Mouse (Mus musculus) gastrocnemius, adult 2 months (tissue): ENCODE results near the gene Atf6. TPM values are rescaled to one million over a fixed set of nuclear protein-coding genes. Genes with fewer than 3 reads are reported as not detected.

Source experiments
- DNase-seq: peaks from one replicate; pipeline ENCODE4 v3.0.0; 2022
- H3K27ac ChIP-seq: fragments of 200-600 bp; 2 replicates; pipeline ENCODE4 v1.8.1; 2022; ENCODE audit warnings: mild to moderate bottlenecking
- H3K4me3 ChIP-seq: fragments of 200-600 bp; 2 replicates; pipeline ENCODE4 v1.8.1; 2022; ENCODE audit warnings: mild to moderate bottlenecking, moderate library complexity
- CTCF ChIP-seq: fragments of 200-600 bp; IDR thresholded peaks from 2 replicates; pipeline ENCODE4 v1.8.1; 2022; ENCODE audit warnings: antibody characterized with exemption, mild to moderate bottlenecking, moderate library complexity
- intact Hi-C: fragments of 180-260 bp; cut with DNase I; formaldehyde crosslinking; loops from one replicate; pipeline ENCODE4 v1.15.1; 2025
- total RNA-seq, 2 experiments: library from RNA; stranded (reverse); gene quantifications; 2 replicates each; pipeline ENCODE4 v1.2.3; 2021

Atf6 gene
- total RNA-seq, 2 experiments from 2014 or later = 17.3 to 19.0 TPM

GRCm38 (mm10) chr1:170679624-170680023 is 187.9 kb downstream of the Atf6 start:
- Histone ChIP-seq H3K27ac (peak overlapping the region; percentile 40; the same call in 1 of the 2 replicates), H3K4me3 (no peak overlapping the region)
- no peak for DNase-seq
- intact Hi-C loops = no loop called here
- no peak for TF ChIP-seq CTCF

GRCm38 (mm10) chr1:170678861-170679260 is 188.7 kb downstream of the Atf6 start:
- no peak for TF ChIP-seq CTCF
- no peak overlapping the region for H3K4me3 ChIP-seq
- DNase-seq = no peak
- intact Hi-C loops = no loop called here
- H3K27ac ChIP-seq = peak overlapping the region; percentile 40

- no peak overlapping the region for H3K4me3 ChIP-seq
- TF ChIP-seq CTCF = no peak
- no peak for DNase-seq
- intact Hi-C loops = no loop called here
- H3K27ac ChIP-seq = 0 out of 2 replicates have a peak overlapping the region, but pooled peaks have one; percentile 48
Measured at GRCm38 (mm10) chr1:170677681-170678080, 189.9 kb downstream of the Atf6 start.

GRCm38 (mm10) chr1:170674184-170674775 is 193.3 kb downstream of the Atf6 start:
- no peak for TF ChIP-seq CTCF
- peak overlapping the region; percentile 69 for H3K27ac ChIP-seq
- H3K4me3 ChIP-seq = no peak overlapping the region
- DNase-seq = peak; percentile 71
- intact Hi-C loops = no loop called here

- TF ChIP-seq CTCF = no peak
- no peak for DNase-seq
- Histone ChIP-seq H3K4me3 (no peak overlapping the region), H3K27ac (peak overlapping the region; percentile 28)
- intact Hi-C loops = no loop called here
Measured at GRCm38 (mm10) chr1:170665200-170665599, 202.4 kb downstream of the Atf6 start.

- Histone ChIP-seq H3K4me3 (no peak overlapping the region), H3K27ac (peak overlapping the region; percentile 28)
- TF ChIP-seq CTCF = no peak
- intact Hi-C loops = no loop called here
- DNase-seq = no peak
Measured at GRCm38 (mm10) chr1:170664620-170665185, 202.9 kb downstream of the Atf6 start.

GRCm38 (mm10) chr1:170659260-170659659 is 208.3 kb downstream of the Atf6 start:
- TF ChIP-seq CTCF = no peak
- Histone ChIP-seq H3K4me3 (no peak overlapping the region), H3K27ac (no peak overlapping the region)
- intact Hi-C loops = no loop called here
- peak; percentile 24 for DNase-seq

- DNase-seq = no peak
- Histone ChIP-seq H3K27ac (peak overlapping the region; percentile 31), H3K4me3 (no peak overlapping the region)
- intact Hi-C loops = no loop called here
- TF ChIP-seq CTCF = no peak
Measured at GRCm38 (mm10) chr1:170657643-170658314, 209.8 kb downstream of the Atf6 start.

- Histone ChIP-seq H3K4me3 (no peak overlapping the region), H3K27ac (peak overlapping the region; percentile 31; the same call in 1 of the 2 replicates)
- no peak for TF ChIP-seq CTCF
- no peak for DNase-seq
- intact Hi-C loops = no loop called here
Measured at GRCm38 (mm10) chr1:170657228-170657521, 210.4 kb downstream of the Atf6 start.

GRCm38 (mm10) chr1:170656518-170657227 is 210.9 kb downstream of the Atf6 start:
- intact Hi-C loops = no loop called here
- H3K27ac ChIP-seq = peak overlapping the region; percentile 31; the same call in 1 of the 2 replicates
- no peak for TF ChIP-seq CTCF
- no peak overlapping the region for H3K4me3 ChIP-seq
- DNase-seq = no peak

GRCm38 (mm10) chr1:170655280-170655917 is 212.2 kb downstream of the Atf6 start:
- no peak for DNase-seq
- intact Hi-C loops = no loop called here
- Histone ChIP-seq H3K4me3 (no peak overlapping the region), H3K27ac (no peak overlapping the region)
- no peak for TF ChIP-seq CTCF

Other genes with a start within 250 kb of the Atf6 start
- gene Olfml2b, start 223.2 kb downstream of the Atf6 start, total RNA-seq = 1 to 10 TPM; 2.9 to 6.6 TPM
- under 1 TPM in 1 of 2 experiments, not detected in 1; 0.39 TPM for gene Gm26620, start 17.3 kb upstream of the Atf6 start, total RNA-seq
- gene Dusp12, start 17.8 kb upstream of the Atf6 start, total RNA-seq = 1 to 10 TPM; 4.0 to 4.1 TPM
- gene Fcrlb, start 45.2 kb upstream of the Atf6 start, total RNA-seq = not detected
- not detected for gene Fcrla, start 59.8 kb upstream of the Atf6 start, total RNA-seq
- 1 to 10 TPM; 2.2 to 4.1 TPM for gene Fcgr2b, start 108.8 kb upstream of the Atf6 start, total RNA-seq
- not detected for gene Fcgr4, start 151.1 kb upstream of the Atf6 start, total RNA-seq
- gene Fcgr3, start 197.2 kb upstream of the Atf6 start, total RNA-seq = 1 to 10 TPM; 1.8 to 4.3 TPM
- gene Cfap126, start 246.1 kb upstream of the Atf6 start, total RNA-seq = 1 to 10 TPM in 1 of 2 experiments, under 1 TPM in 1; 0.75 to 1.8 TPM